Mouse (Mus musculus) erythroid progenitor cell, adult 5-6 weeks (primary cell): ENCODE data around the gene Capn11. TPM values are rescaled to one million over a fixed set of nuclear protein-coding genes. Genes with fewer than 3 reads are reported as not detected.

ENCODE experiments used
- ATAC-seq: replicated peaks from 2 replicates; pipeline ENCODE4 v1.8.0; 2016; ENCODE audit warnings: moderate number of reproducible peaks, mild to moderate bottlenecking, moderate TSS enrichment, inconsistent platforms; ENCODE audit not compliant: poor library complexity, low FRiP score, severe bottlenecking
- total RNA-seq, 2 experiments: library from RNA; stranded (forward) in 1 of 2; stranded (reverse) in 1 of 2; fragments of 150-400 nt in 1 of 2; fragments of 186-747, 209-891 nt in 1 of 2; gene quantifications; 2 replicates each; pipeline versions ENCODE4 v1.2.3 to v1.2.4; 2015 to 2017; ENCODE audit warnings: low replicate concordance in 2 of 2

Gene Capn11
- total RNA-seq, 2 experiments from 2014 or later, result 0.23 TPM; not detected in 1

DNA sequence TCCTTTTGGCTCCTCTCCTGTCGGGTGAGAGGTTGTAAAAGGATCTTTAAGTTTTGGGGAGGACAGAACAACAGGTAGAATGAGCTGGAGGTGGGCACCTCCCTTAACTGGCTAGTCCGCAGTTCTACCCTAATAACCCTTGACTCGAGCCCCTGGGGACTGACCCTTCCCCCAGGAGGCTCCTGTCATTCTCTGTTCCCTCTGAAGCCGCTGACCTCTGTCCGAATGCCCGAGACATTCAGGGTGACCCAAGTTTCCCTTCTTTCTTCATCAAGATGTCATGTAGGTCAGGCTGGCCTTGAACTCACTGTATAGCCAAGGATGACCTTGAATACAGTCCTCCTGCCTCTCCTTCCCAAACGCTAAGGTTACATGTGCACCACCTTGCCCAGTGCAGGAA lies 70.8 kb downstream of the Capn11 start:
- ATAC-seq, result no peak

- no peak for ATAC-seq
These were observed 72.7 kb downstream of the Capn11 start for GRCm38 (mm10) chr17:45586449-45586837.

DNA sequence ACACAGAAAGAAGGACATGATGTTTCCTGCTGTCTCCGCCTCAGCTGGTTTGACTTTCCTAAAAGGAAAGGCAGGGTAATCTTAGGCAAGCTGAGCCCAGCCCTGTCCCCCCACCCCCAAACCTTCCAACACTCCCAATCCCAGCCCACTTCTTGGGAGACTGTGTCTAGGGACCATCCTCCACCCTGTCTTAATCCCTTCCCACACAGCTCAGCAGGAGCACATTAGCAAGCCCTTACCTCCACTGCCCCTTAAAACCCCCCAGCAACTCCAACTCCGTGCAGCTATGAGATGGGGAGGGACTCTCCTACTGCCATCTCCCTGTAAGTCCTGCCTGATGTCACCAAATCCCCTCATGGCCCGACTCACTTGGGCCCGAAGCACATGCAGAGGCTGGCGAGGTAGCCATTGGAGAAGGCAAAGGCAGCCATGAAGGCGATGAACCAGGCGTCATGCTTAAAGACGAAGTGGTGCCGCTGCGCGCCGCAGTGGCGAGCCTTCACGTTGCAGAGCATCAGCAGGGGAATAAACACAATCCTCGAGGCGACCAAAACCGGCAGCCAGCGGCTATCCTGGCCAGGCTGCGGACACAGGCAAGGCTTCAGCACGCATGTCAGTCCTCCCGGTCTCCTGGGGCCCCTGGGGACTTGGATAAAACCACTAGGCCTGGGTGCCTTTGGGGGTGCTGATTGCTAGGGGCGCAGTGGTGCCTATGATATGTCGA lies 73.2 kb downstream of the Capn11 start:
- ATAC-seq, result no peak

- no peak for ATAC-seq
These were observed 74.0 kb downstream of the Capn11 start for GRCm38 (mm10) chr17:45584939-45585678.

GRCm38 (mm10) chr17:45584096-45584896 lies 74.8 kb downstream of the Capn11 start:
- ATAC-seq, result no peak

DNA sequence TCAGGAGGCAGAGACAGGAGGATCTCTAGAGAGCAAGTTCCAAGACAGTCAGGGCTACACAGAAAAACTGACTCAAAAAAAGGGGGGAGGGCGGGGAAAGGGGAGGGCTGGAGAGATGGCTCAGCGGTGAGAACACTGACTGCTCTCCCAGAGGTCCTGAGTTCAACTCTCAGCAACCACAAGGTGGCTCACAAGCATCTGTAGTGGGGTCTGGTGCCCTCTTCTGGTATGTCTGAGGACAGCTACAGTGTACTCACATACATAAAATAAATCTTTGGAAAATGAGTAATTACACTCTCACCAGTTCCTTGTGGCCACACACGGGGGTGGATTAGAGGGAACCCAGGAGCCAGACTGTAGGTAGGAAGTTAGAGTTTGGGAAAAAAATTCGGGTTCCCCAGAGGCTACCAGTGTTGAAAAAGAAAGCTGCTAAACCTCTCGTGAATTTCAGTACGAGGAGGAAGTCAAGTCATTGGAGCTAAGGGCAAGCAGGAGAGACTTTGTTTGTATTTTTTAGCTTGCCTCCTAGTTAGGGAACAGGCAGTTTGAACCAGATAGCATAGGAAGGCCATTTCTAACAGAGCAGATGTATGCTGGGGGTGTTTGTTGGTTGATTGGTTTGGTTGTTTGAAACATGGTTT lies 76.3 kb downstream of the Capn11 start:
- no peak for ATAC-seq

DNA sequence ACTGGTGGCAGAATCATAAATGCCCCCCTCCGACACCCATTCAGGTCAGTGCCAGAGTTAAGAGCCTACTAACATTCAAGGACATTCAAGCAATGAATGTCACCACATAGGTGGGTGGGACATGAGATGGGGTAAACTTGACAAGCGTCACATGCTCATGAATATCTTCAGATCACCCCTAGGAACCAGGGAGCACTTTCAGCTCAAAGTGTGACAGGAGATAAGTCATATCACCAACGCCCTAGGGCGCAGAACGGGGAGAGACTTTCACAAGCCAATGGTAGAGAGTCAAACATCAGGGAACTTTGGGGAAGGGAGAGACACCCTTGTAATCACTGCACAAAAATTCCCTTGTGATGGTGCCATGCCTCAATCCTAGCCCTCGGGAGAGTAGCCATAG lies 76.9 kb downstream of the Capn11 start:
- peak; percentile 61 for ATAC-seq

DNA sequence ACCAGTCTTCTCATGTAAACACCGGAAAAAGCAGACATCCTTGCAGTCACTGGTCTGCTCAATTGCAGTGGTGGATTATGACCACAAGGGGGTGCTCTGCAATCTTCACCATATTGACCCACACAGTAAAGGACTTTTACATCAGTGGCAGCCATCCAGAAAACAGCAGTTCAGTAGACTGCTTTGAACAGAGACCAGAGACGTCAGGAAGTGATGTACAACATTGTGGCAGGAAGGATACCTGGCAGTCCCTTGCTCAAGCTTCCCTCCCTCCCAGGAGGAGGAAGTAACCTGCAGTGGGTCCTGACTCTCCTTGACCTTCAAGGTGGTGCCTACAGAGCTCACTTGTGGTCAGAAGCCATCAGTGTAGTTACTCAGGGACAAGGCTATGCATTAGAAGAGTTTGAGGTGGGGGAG lies 77.5 kb downstream of the Capn11 start:
- peak; percentile 78 for ATAC-seq

- ATAC-seq, result no peak
These were observed 78.1 kb downstream of the Capn11 start for GRCm38 (mm10) chr17:45580958-45581477.

Other genes starting within 250 kb of the Capn11 start
- gene Cdc5l, start 225.6 kb downstream of the Capn11 start, total RNA-seq (2015; ENCODE audit: low replicate concordance), result 62.7 and 113 TPM in 2 replicates
- gene Cdc5l, start 225.6 kb downstream of the Capn11 start, total RNA-seq (2017; ENCODE audit: low replicate concordance), result 52.3 and 102 TPM in 2 replicates
- not detected in 2 replicates for gene Spats1, start 183.9 kb downstream of the Capn11 start, total RNA-seq (2015; ENCODE audit: low replicate concordance)
- not detected in 2 replicates for gene Spats1, start 183.9 kb downstream of the Capn11 start, total RNA-seq (2017; ENCODE audit: low replicate concordance)
- gene Aars2, start 152.5 kb downstream of the Capn11 start, total RNA-seq (2015; ENCODE audit: low replicate concordance), result 0.42 and 1.1 TPM in 2 replicates
- gene Aars2, start 152.5 kb downstream of the Capn11 start, total RNA-seq (2017; ENCODE audit: low replicate concordance), result 0.76 and 0.77 TPM in 2 replicates
- gene Tcte1, start 135.9 kb downstream of the Capn11 start, total RNA-seq (2015; ENCODE audit: low replicate concordance), result not detected in 2 replicates
- not detected in 2 replicates for gene Tcte1, start 135.9 kb downstream of the Capn11 start, total RNA-seq (2017; ENCODE audit: low replicate concordance)
- gene Tmem151b, start 109.6 kb downstream of the Capn11 start, total RNA-seq (2015; ENCODE audit: low replicate concordance), result not detected in 2 replicates
- gene Tmem151b, start 109.6 kb downstream of the Capn11 start, total RNA-seq (2017; ENCODE audit: low replicate concordance), result not detected in 2 replicates
- 2.1 and 2.9 TPM in 2 replicates for gene Nfkbie, start 103.6 kb downstream of the Capn11 start, total RNA-seq (2015; ENCODE audit: low replicate concordance)
- 1.7 and 3.6 TPM in 2 replicates for gene Nfkbie, start 103.6 kb downstream of the Capn11 start, total RNA-seq (2017; ENCODE audit: low replicate concordance)
- 15.5 and 18.4 TPM in 2 replicates for gene Slc35b2, start 95.5 kb downstream of the Capn11 start, total RNA-seq (2015; ENCODE audit: low replicate concordance)
- gene Slc35b2, start 95.5 kb downstream of the Capn11 start, total RNA-seq (2017; ENCODE audit: low replicate concordance), result 10.3 and 14.0 TPM in 2 replicates
- 200 and 204 TPM in 2 replicates for gene Hsp90ab1, start 86.1 kb downstream of the Capn11 start, total RNA-seq (2015; ENCODE audit: low replicate concordance)
- gene Hsp90ab1, start 86.1 kb downstream of the Capn11 start, total RNA-seq (2017; ENCODE audit: low replicate concordance), result 235 and 237 TPM in 2 replicates
- gene Slc29a1, start 59.7 kb downstream of the Capn11 start, total RNA-seq (2015; ENCODE audit: low replicate concordance), result 101 and 133 TPM in 2 replicates
- 108 and 151 TPM in 2 replicates for gene Slc29a1, start 59.7 kb downstream of the Capn11 start, total RNA-seq (2017; ENCODE audit: low replicate concordance)
- gene Mymx, start 57.2 kb downstream of the Capn11 start, total RNA-seq (2015; ENCODE audit: low replicate concordance), result not detected in 2 replicates
- gene Mymx, start 57.2 kb downstream of the Capn11 start, total RNA-seq (2017; ENCODE audit: low replicate concordance), result not detected in 2 replicates
- gene Mrpl14, start 27.0 kb upstream of the Capn11 start, total RNA-seq (2015; ENCODE audit: low replicate concordance), result 28.8 and 39.8 TPM in 2 replicates
- 8.5 and 8.7 TPM in 2 replicates for gene Mrpl14, start 27.0 kb upstream of the Capn11 start, total RNA-seq (2017; ENCODE audit: low replicate concordance)
- gene Tmem63b, start 27.6 kb upstream of the Capn11 start, total RNA-seq (2015; ENCODE audit: low replicate concordance), result 3.2 and 3.8 TPM in 2 replicates
- 5.9 and 11.6 TPM in 2 replicates for gene Tmem63b, start 27.6 kb upstream of the Capn11 start, total RNA-seq (2017; ENCODE audit: low replicate concordance)
- not detected in 2 replicates for gene 1600014C23Rik, start 74.5 kb upstream of the Capn11 start, total RNA-seq (2015; ENCODE audit: low replicate concordance)
- gene 1600014C23Rik, start 74.5 kb upstream of the Capn11 start, total RNA-seq (2017; ENCODE audit: low replicate concordance), result not detected in 2 replicates